Mouse (Mus musculus): ENCODE data around the gene Runx1.

Runx1 gene

GRCm38 (mm10) chr16:92653816-92654215, 172.1 kb downstream of the Runx1 start:
- DNase-seq (ENCODE audit: low spot score): no peak

GRCm38 (mm10) chr16:92651256-92651655, 174.7 kb downstream of the Runx1 start:
- no peak for DNase-seq (ENCODE audit: low spot score)

- no peak for DNase-seq (ENCODE audit: low spot score)
Measured at GRCm38 (mm10) chr16:92646153-92646552, 179.8 kb downstream of the Runx1 start.

GRCm38 (mm10) chr16:92645423-92646115, 180.4 kb downstream of the Runx1 start:
- DNase-seq (ENCODE audit: low spot score): no peak

GRCm38 (mm10) chr16:92644718-92645422, 181.1 kb downstream of the Runx1 start:
- peak; percentile 73 for DNase-seq (ENCODE audit: low spot score)

- no peak for DNase-seq (ENCODE audit: low spot score)
Measured at GRCm38 (mm10) chr16:92644315-92644714, 181.6 kb downstream of the Runx1 start.

- DNase-seq (ENCODE audit: low spot score): no peak
Measured at GRCm38 (mm10) chr16:92642283-92642682, 183.7 kb downstream of the Runx1 start.

GRCm38 (mm10) chr16:92641053-92641452, 184.9 kb downstream of the Runx1 start:
- DNase-seq (ENCODE audit: low spot score): peak; percentile 82

GRCm38 (mm10) chr16:92639093-92639492, 186.9 kb downstream of the Runx1 start:
- no peak for DNase-seq (ENCODE audit: low spot score)

GRCm38 (mm10) chr16:92637033-92637432, 188.9 kb downstream of the Runx1 start:
- no peak for DNase-seq (ENCODE audit: low spot score)

- no peak for DNase-seq (ENCODE audit: low spot score)
Measured at GRCm38 (mm10) chr16:92632115-92632763, 193.7 kb downstream of the Runx1 start.

GRCm38 (mm10) chr16:92631637-92632036, 194.3 kb downstream of the Runx1 start:
- DNase-seq (ENCODE audit: low spot score): no peak

GRCm38 (mm10) chr16:92630950-92631349, 195.0 kb downstream of the Runx1 start:
- no peak for DNase-seq (ENCODE audit: low spot score)

- DNase-seq (ENCODE audit: low spot score): no peak
Measured at GRCm38 (mm10) chr16:92629829-92630228, 196.1 kb downstream of the Runx1 start.

- no peak for DNase-seq (ENCODE audit: low spot score)
Measured at GRCm38 (mm10) chr16:92627262-92627661, 198.7 kb downstream of the Runx1 start.

GRCm38 (mm10) chr16:92623953-92624352, 202.0 kb downstream of the Runx1 start:
- DNase-seq (ENCODE audit: low spot score): no peak

GRCm38 (mm10) chr16:92621859-92622258, 204.1 kb downstream of the Runx1 start:
- DNase-seq (ENCODE audit: low spot score): no peak

- peak; percentile 38 for DNase-seq (ENCODE audit: low spot score)
Measured at GRCm38 (mm10) chr16:92620841-92621518, 205.0 kb downstream of the Runx1 start.

GRCm38 (mm10) chr16:92616839-92617238, 209.1 kb downstream of the Runx1 start:
- no peak for DNase-seq (ENCODE audit: low spot score)

GRCm38 (mm10) chr16:92615234-92615799, 210.6 kb downstream of the Runx1 start:
- no peak for DNase-seq (ENCODE audit: low spot score)

GRCm38 (mm10) chr16:92612546-92612945, 213.4 kb downstream of the Runx1 start:
- DNase-seq (ENCODE audit: low spot score): no peak

GRCm38 (mm10) chr16:92611641-92612149, 214.3 kb downstream of the Runx1 start:
- DNase-seq (ENCODE audit: low spot score): no peak
